Mouse (Mus musculus): ENCODE measurements around the gene Cpa4. TPM values are rescaled to one million over a fixed set of nuclear protein-coding genes. Genes with fewer than 3 reads are reported as not detected.

The Cpa4 gene
- polyA plus RNA-seq, 1 experiment from 2014 or later = 0.83 TPM

GRCm38 (mm10) chr6:30576477-30577203, 8.5 kb downstream of the Cpa4 start:
- Histone ChIP-seq H3K27ac (peak overlapping the region; percentile 70), H3K36me3 (no peaks in the 10 kb centered on the region), H3K9ac (no peak overlapping the region), H3K4me2 (no peak overlapping the region; the same call in 1 of the 2 replicates), H3K9me3 (no peaks in the 10 kb centered on the region), H3K27me3 (replicated peaks) (no peaks in the 10 kb centered on the region), H3K4me3 (replicated peaks) (no peak overlapping the region), H3K4me1 (peaks cover 12% of the 10 kb centered on the region; the same call in 1 of the 2 replicates)
- peak; percentile 35 for ATAC-seq (ENCODE audit: insufficient read depth, low FRiP score, low read depth)
- 47% methylated on average over 17 of the region's 17 CpGs for WGBS

GRCm38 (mm10) chr6:30579961-30580840, 12.0 kb downstream of the Cpa4 start:
- Histone ChIP-seq H3K9me3 (no peaks in the 10 kb centered on the region), H3K4me2 (no peak overlapping the region), H3K4me1 (peaks cover 8% of the 10 kb centered on the region; the same call in 1 of the 2 replicates), H3K27me3 (replicated peaks) (no peaks in the 10 kb centered on the region), H3K27ac (no peak overlapping the region), H3K9ac (no peak overlapping the region), H3K36me3 (no peaks in the 10 kb centered on the region), H3K4me3 (replicated peaks) (no peak overlapping the region)
- ATAC-seq (ENCODE audit: insufficient read depth, low FRiP score, low read depth) = no peak
- WGBS = 62% methylated on average over 17 of the region's 17 CpGs

GRCm38 (mm10) chr6:30580841-30581176, 12.6 kb downstream of the Cpa4 start:
- WGBS = 66% methylated on average over 8 of the region's 8 CpGs
- Histone ChIP-seq H3K4me1 (peaks cover 8% of the 10 kb centered on the region; the same call in 1 of the 2 replicates), H3K27me3 (replicated peaks) (no peaks in the 10 kb centered on the region), H3K4me2 (no peak overlapping the region), H3K9me3 (no peaks in the 10 kb centered on the region), H3K27ac (no peak overlapping the region), H3K4me3 (replicated peaks) (no peak overlapping the region), H3K36me3 (no peaks in the 10 kb centered on the region), H3K9ac (no peak overlapping the region)
- ATAC-seq (ENCODE audit: insufficient read depth, low FRiP score, low read depth) = no peak

- Histone ChIP-seq H3K9ac (no peak overlapping the region), H3K27ac (no peak overlapping the region), H3K36me3 (no peaks in the 10 kb centered on the region), H3K4me1 (no peaks in the 10 kb centered on the region), H3K9me3 (no peaks in the 10 kb centered on the region), H3K4me3 (replicated peaks) (no peak overlapping the region), H3K4me2 (no peak overlapping the region), H3K27me3 (replicated peaks) (no peaks in the 10 kb centered on the region)
- ATAC-seq (ENCODE audit: insufficient read depth, low FRiP score, low read depth) = no peak
- WGBS = 75% methylated on average over 7 of the region's 7 CpGs
Observed at GRCm38 (mm10) chr6:30586886-30587442, 18.8 kb downstream of the Cpa4 start.

GRCm38 (mm10) chr6:30589819-30590218, 21.6 kb downstream of the Cpa4 start:
- WGBS = 23% methylated on average over 2 of the region's 2 CpGs

GRCm38 (mm10) chr6:30591851-30592404, 23.8 kb downstream of the Cpa4 start:
- 43% methylated on average over 5 of the region's 5 CpGs for WGBS
- no peak for ATAC-seq (ENCODE audit: insufficient read depth, low FRiP score, low read depth)

More at GRCm38 (mm10) chr6:30589819-30590218, 21.6 kb downstream of the Cpa4 start:
- no peak overlapping the region for H3K9ac ChIP-seq
- ATAC-seq (ENCODE audit: insufficient read depth, low FRiP score, low read depth) = no peak
- H3K4me1 ChIP-seq = no peaks in the 10 kb centered on the region
- no peak overlapping the region for H3K4me3 ChIP-seq (replicated peaks)
- no peaks in the 10 kb centered on the region for H3K27me3 ChIP-seq (replicated peaks)
- H3K27ac ChIP-seq = no peak overlapping the region; the same call in 1 of the 2 replicates
- H3K4me2 ChIP-seq = no peak overlapping the region
- H3K36me3 ChIP-seq = no peaks in the 10 kb centered on the region
- H3K9me3 ChIP-seq = no peaks in the 10 kb centered on the region

GRCm38 (mm10) chr6:30592417-30592974, 24.3 kb downstream of the Cpa4 start:
- Histone ChIP-seq H3K4me1 (0 out of 2 replicates have a peak, but pooled peaks cover 6% of the 10 kb centered on the region), H3K4me3 (replicated peaks) (no peak overlapping the region), H3K27ac (no peak overlapping the region), H3K27me3 (replicated peaks) (no peaks in the 10 kb centered on the region), H3K36me3 (no peaks in the 10 kb centered on the region), H3K4me2 (no peak overlapping the region), H3K9ac (no peak overlapping the region), H3K9me3 (no peaks in the 10 kb centered on the region)
- ATAC-seq (ENCODE audit: insufficient read depth, low FRiP score, low read depth) = no peak
- 71% methylated on average over 10 of the region's 10 CpGs for WGBS

More at GRCm38 (mm10) chr6:30591851-30592404, 23.8 kb downstream of the Cpa4 start:
- H3K27ac ChIP-seq = no peak overlapping the region
- H3K4me1 ChIP-seq = 0 out of 2 replicates have a peak, but pooled peaks cover 6% of the 10 kb centered on the region
- no peaks in the 10 kb centered on the region for H3K36me3 ChIP-seq
- no peak overlapping the region for H3K4me3 ChIP-seq (replicated peaks)
- H3K27me3 ChIP-seq (replicated peaks) = no peaks in the 10 kb centered on the region
- H3K9me3 ChIP-seq = no peaks in the 10 kb centered on the region
- no peak overlapping the region for H3K9ac ChIP-seq
- no peak overlapping the region for H3K4me2 ChIP-seq

GRCm38 (mm10) chr6:30594364-30594763, 26.2 kb downstream of the Cpa4 start:
- H3K36me3 ChIP-seq = no peaks in the 10 kb centered on the region
- 0 out of 2 replicates have a peak, but pooled peaks cover 6% of the 10 kb centered on the region for H3K4me1 ChIP-seq
- H3K4me3 ChIP-seq (replicated peaks) = no peak overlapping the region
- H3K27me3 ChIP-seq (replicated peaks) = no peaks in the 10 kb centered on the region
- no peak overlapping the region for H3K27ac ChIP-seq
- no peak overlapping the region for H3K4me2 ChIP-seq
- WGBS = 56% methylated on average over 7 of the region's 7 CpGs
- no peak for ATAC-seq (ENCODE audit: insufficient read depth, low FRiP score, low read depth)
- H3K9me3 ChIP-seq = no peaks in the 10 kb centered on the region
- H3K9ac ChIP-seq = no peak overlapping the region

GRCm38 (mm10) chr6:30596230-30596898, 28.2 kb downstream of the Cpa4 start:
- WGBS = 67% methylated on average over 8 of the region's 8 CpGs
- no peak for ATAC-seq (ENCODE audit: insufficient read depth, low FRiP score, low read depth)
- Histone ChIP-seq H3K4me3 (replicated peaks) (no peak overlapping the region), H3K9me3 (no peaks in the 10 kb centered on the region), H3K4me1 (0 out of 2 replicates have a peak, but pooled peaks cover 6% of the 10 kb centered on the region), H3K9ac (no peak overlapping the region), H3K4me2 (no peak overlapping the region), H3K36me3 (no peaks in the 10 kb centered on the region), H3K27ac (no peak overlapping the region), H3K27me3 (replicated peaks) (no peaks in the 10 kb centered on the region)

GRCm38 (mm10) chr6:30600033-30600432, 31.9 kb downstream of the Cpa4 start:
- 0 out of 2 replicates have a peak, but pooled peaks cover 6% of the 10 kb centered on the region for H3K4me1 ChIP-seq
- 63% methylated on average over 3 of the region's 3 CpGs for WGBS
- H3K36me3 ChIP-seq = no peaks in the 10 kb centered on the region
- no peak for ATAC-seq (ENCODE audit: insufficient read depth, low FRiP score, low read depth)
- H3K9me3 ChIP-seq = no peaks in the 10 kb centered on the region
- H3K4me3 ChIP-seq (replicated peaks) = no peak overlapping the region
- H3K27me3 ChIP-seq (replicated peaks) = no peaks in the 10 kb centered on the region
- H3K4me2 ChIP-seq = no peak overlapping the region
- no peak overlapping the region for H3K27ac ChIP-seq
- H3K9ac ChIP-seq = no peak overlapping the region

GRCm38 (mm10) chr6:30600995-30601394, 32.8 kb downstream of the Cpa4 start:
- H3K9ac ChIP-seq = no peak overlapping the region
- no peak overlapping the region for H3K27ac ChIP-seq
- 88% methylated on average over 1 of the region's 1 CpGs for WGBS

More at GRCm38 (mm10) chr6:30600995-30601394, 32.8 kb downstream of the Cpa4 start:
- Histone ChIP-seq H3K27me3 (replicated peaks) (no peaks in the 10 kb centered on the region), H3K4me1 (0 out of 2 replicates have a peak, but pooled peaks cover 6% of the 10 kb centered on the region), H3K9me3 (no peaks in the 10 kb centered on the region), H3K36me3 (no peaks in the 10 kb centered on the region), H3K4me2 (no peak overlapping the region), H3K4me3 (replicated peaks) (no peak overlapping the region)
- ATAC-seq (ENCODE audit: insufficient read depth, low FRiP score, low read depth) = no peak

Measured in stomach, embryonic 15.5 days (tissue).